Comparison of ENCODE assay signal across 10 mouse cellular contexts in the genomic region with DNA sequence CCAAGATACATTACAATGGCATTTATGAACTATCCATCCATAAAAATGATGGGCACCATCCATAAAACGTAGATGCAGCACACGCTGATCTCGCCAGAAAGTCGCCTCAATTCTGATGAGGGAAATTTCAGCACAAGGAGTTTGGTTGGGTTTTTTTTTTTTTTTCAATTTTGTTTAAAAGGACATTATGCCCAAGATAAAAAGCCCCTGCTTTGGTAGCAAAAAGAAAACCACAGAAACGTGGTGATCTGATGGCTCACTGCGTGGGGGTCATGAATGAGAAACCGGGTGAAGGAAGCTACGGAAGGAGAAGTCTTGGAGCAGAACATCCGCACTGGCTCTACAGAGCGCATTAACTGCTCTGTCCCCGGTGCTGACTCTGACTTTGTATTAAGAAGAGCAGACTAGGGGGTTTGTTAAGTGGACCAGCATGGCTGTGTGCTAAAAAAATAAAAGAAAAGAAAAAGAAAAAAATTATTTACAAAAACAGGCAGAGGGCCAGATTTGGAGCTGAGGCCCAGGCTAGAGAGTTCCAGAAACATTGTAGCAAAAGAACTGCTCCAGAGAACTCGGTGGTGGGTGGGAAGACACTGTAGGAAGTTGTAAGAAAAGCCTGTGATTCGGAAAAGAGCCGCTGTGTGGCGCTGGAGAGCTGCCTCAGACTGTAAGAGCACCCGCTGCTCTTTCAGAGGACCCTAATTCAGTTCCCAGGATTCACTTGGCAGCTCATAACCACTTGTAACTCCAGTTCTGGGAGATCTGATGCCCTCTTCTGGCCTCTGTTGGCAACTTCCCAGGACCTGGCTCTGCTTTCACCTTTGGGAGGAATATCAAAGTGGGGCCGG. TPM values are rescaled to one million over a fixed set of nuclear protein-coding genes. Genes with fewer than 3 reads are reported as not detected.
DNase-seq lines count a peak whose midpoint lies in the region; ATAC-seq and TF ChIP-seq lines count a peak whose summit lies in the region.
"Had no signal": no experiment of that assay in that cellular context is flagged by ENCODE, and none has a peak within 500 bp of the region (broad histone marks: within the 10 kb centered on the region; RNA-seq: fewer than 3 reads in every experiment).

No protein-coding gene starts in this region.

- H3K27me3 ChIP-seq in forebrain, postnatal 0 days (ENCODE audit: insufficient read depth, low read length), result no peaks in the 10 kb centered on the region
- H3K27me3 ChIP-seq in forebrain, embryonic 12.5 days, result peaks cover 30% of the 10 kb centered on the region
- H3K27me3 ChIP-seq in midbrain, embryonic 11.5 days (ENCODE audit: control insufficient read depth, insufficient read depth, low read length), result peaks cover 15% of the 10 kb centered on the region
- H3K27me3 ChIP-seq in midbrain, embryonic 13.5 days, result peaks cover 30% of the 10 kb centered on the region
- H3K27me3 ChIP-seq in embryonic facial prominence, embryonic 10.5 days (replicated peaks; ENCODE audit: low read depth, poor library complexity, severe bottlenecking), result peaks cover 45% of the 10 kb centered on the region
- H3K27me3 ChIP-seq in splenic B cell, adult 2 months (ENCODE audit: control insufficient read depth, insufficient read depth, low read length, poor library complexity, severe bottlenecking), result no peaks in the 10 kb centered on the region

- H3K36me3 ChIP-seq in forebrain, postnatal 0 days (ENCODE audit: insufficient read depth), result no peaks in the 10 kb centered on the region
- no peaks in the 10 kb centered on the region for H3K36me3 ChIP-seq in forebrain, embryonic 12.5 days (replicated peaks)
- H3K36me3 ChIP-seq in midbrain, embryonic 11.5 days (ENCODE audit: control insufficient read depth, insufficient read depth, low read length), result no peaks in the 10 kb centered on the region
- no peaks in the 10 kb centered on the region for H3K36me3 ChIP-seq in midbrain, embryonic 13.5 days
- no peaks in the 10 kb centered on the region for H3K36me3 ChIP-seq in embryonic facial prominence, embryonic 10.5 days (replicated peaks)
- no peaks in the 10 kb centered on the region; the same call in 1 of the 2 replicates for H3K36me3 ChIP-seq in splenic B cell, adult 2 months (ENCODE audit: control insufficient read depth, insufficient read depth, low read length, poor library complexity, severe bottlenecking)
- H3K36me3 ChIP-seq: heart, embryonic 13.5 days had no signal

- ATAC-seq in forebrain, postnatal 0 days, result no peak
- no peak for ATAC-seq in forebrain, embryonic 12.5 days (ENCODE audit: low FRiP score)
- ATAC-seq in midbrain, embryonic 11.5 days (ENCODE audit: low FRiP score), result no peak
- no peak for ATAC-seq in midbrain, embryonic 13.5 days
- ATAC-seq: Patski had no signal

- no peak overlapping the region for H3K4me2 ChIP-seq in forebrain, postnatal 0 days (ENCODE audit: low read depth)
- H3K4me2 ChIP-seq in forebrain, embryonic 12.5 days, result no peak overlapping the region
- H3K4me2 ChIP-seq in midbrain, embryonic 11.5 days, result no peak overlapping the region
- no peak overlapping the region for H3K4me2 ChIP-seq in midbrain, embryonic 13.5 days (replicated peaks)
- H3K4me2 ChIP-seq: heart, embryonic 13.5 days had no signal

- TF ChIP-seq CTCF in forebrain, postnatal 0 days (IDR thresholded peaks at IDR 0.05; ENCODE audit: low read depth), result peak; percentile 35; the same call in 1 of the 2 replicates

- H3K4me3 ChIP-seq in forebrain, postnatal 0 days (ENCODE audit: low read depth, low read length), result no peak overlapping the region
- no peak overlapping the region for H3K4me3 ChIP-seq in forebrain, embryonic 12.5 days (replicated peaks)
- H3K4me3 ChIP-seq in midbrain, embryonic 11.5 days (ENCODE audit: low read depth, low read length), result no peak overlapping the region
- no peak overlapping the region for H3K4me3 ChIP-seq in midbrain, embryonic 13.5 days (replicated peaks)
- no peak overlapping the region for H3K4me3 ChIP-seq in embryonic facial prominence, embryonic 10.5 days
- H3K4me3 ChIP-seq: heart, embryonic 13.5 days had no signal

- no peaks in the 10 kb centered on the region for H3K9me3 ChIP-seq in forebrain, postnatal 0 days (ENCODE audit: low read length)
- no peaks in the 10 kb centered on the region for H3K9me3 ChIP-seq in forebrain, embryonic 12.5 days
- no peaks in the 10 kb centered on the region for H3K9me3 ChIP-seq in midbrain, embryonic 11.5 days (ENCODE audit: control insufficient read depth, low read length)
- no peaks in the 10 kb centered on the region for H3K9me3 ChIP-seq in midbrain, embryonic 13.5 days
- H3K9me3 ChIP-seq in embryonic facial prominence, embryonic 10.5 days, result no peaks in the 10 kb centered on the region
- H3K9me3 ChIP-seq: heart, embryonic 13.5 days had no signal

- H3K27ac ChIP-seq in forebrain, postnatal 0 days (ENCODE audit: low read depth, low read length), result no peak overlapping the region
- no peak overlapping the region for H3K27ac ChIP-seq in forebrain, embryonic 12.5 days
- H3K27ac ChIP-seq in midbrain, embryonic 11.5 days (ENCODE audit: low read depth, low read length), result no peak overlapping the region
- no peak overlapping the region for H3K27ac ChIP-seq in midbrain, embryonic 13.5 days
- no peak overlapping the region for H3K27ac ChIP-seq in embryonic facial prominence, embryonic 10.5 days (replicated peaks)
- H3K27ac ChIP-seq: heart, embryonic 13.5 days had no signal

- WGBS in forebrain, postnatal 0 days, result 64% methylated on average over 17 of the region's 17 CpGs
- WGBS in forebrain, embryonic 12.5 days, result 62% methylated on average over 17 of the region's 17 CpGs
- 63% methylated on average over 17 of the region's 17 CpGs for WGBS in midbrain, embryonic 11.5 days
- 63% methylated on average over 17 of the region's 17 CpGs for WGBS in midbrain, embryonic 13.5 days
- WGBS in embryonic facial prominence, embryonic 10.5 days, result 62% methylated on average over 17 of the region's 17 CpGs

- peak; percentile 29 for DNase-seq in forebrain, postnatal 0 days
- peak; percentile 93 for DNase-seq in midbrain, embryonic 11.5 days (ENCODE audit: low spot score, missing footprints)
- peak; percentile 46 for DNase-seq in embryonic facial prominence, embryonic 10.5 days (ENCODE audit: low spot score)
- DNase-seq in splenic B cell, adult 2 months (ENCODE audit: low read depth, low spot score), result peak; percentile 62
- no peak for DNase-seq in cerebellum, postnatal 4 days (ENCODE audit: low spot score in 2 of 2)
- no peak for DNase-seq in frontal cortex, postnatal 25 days (ENCODE audit: low spot score in 2 of 2)

- no peak overlapping the region for H3K9ac ChIP-seq in forebrain, postnatal 0 days
- H3K9ac ChIP-seq in forebrain, embryonic 12.5 days, result no peak overlapping the region
- no peak overlapping the region for H3K9ac ChIP-seq in midbrain, embryonic 11.5 days (ENCODE audit: low read length)
- H3K9ac ChIP-seq in midbrain, embryonic 13.5 days (replicated peaks), result no peak overlapping the region
- H3K9ac ChIP-seq: heart, embryonic 13.5 days had no signal

- H3K4me1 ChIP-seq in forebrain, postnatal 0 days (ENCODE audit: insufficient read depth), result no peaks in the 10 kb centered on the region; the same call in 1 of the 2 replicates
- peaks cover 12% of the 10 kb centered on the region for H3K4me1 ChIP-seq in forebrain, embryonic 12.5 days
- 0 out of 2 replicates have a peak, but pooled peaks cover 3% of the 10 kb centered on the region for H3K4me1 ChIP-seq in midbrain, embryonic 11.5 days (ENCODE audit: control insufficient read depth, insufficient read depth, low read length)
- H3K4me1 ChIP-seq in midbrain, embryonic 13.5 days (replicated peaks), result peaks cover 14% of the 10 kb centered on the region; the same call in 1 of the 2 replicates
- peaks cover 15% of the 10 kb centered on the region for H3K4me1 ChIP-seq in embryonic facial prominence, embryonic 10.5 days

RNA-seq across cellular contexts. Expression of gene Trpm2, which starts 1.6 kb away (rescaled TPM):
- total RNA-seq in forebrain, postnatal 0 days (2014; rRNA removed), result 5.5 and 8.7 TPM in 2 replicates
- polyA plus RNA-seq in forebrain, postnatal 0 days (2015; fragmentation: Nextera tagmentation; extraction: Ambion mirVana), result 2.4 and 4.5 TPM in 2 replicates
- polyA plus RNA-seq in forebrain, embryonic 12.5 days (2016; fragmentation: Nextera tagmentation; extraction: Ambion mirVana), result 0.62 and 1.1 TPM in 2 replicates
- polyA plus RNA-seq in midbrain, embryonic 11.5 days (2014; fragmentation: Nextera tagmentation; extraction: Ambion mirVana), result 0.75 and 1.5 TPM in 2 replicates
- 2.7 and 3.3 TPM in 2 replicates for polyA plus RNA-seq in midbrain, embryonic 13.5 days (2015; fragmentation: Nextera tagmentation; extraction: Ambion mirVana)
- 0.54 and 0.85 TPM in 2 replicates for polyA plus RNA-seq in embryonic facial prominence, embryonic 10.5 days (2016; fragmentation: Nextera tagmentation; extraction: Ambion mirVana)

RNA-seq across cellular contexts. Expression of gene 1810043G02Rik, which starts 6.4 kb away (rescaled TPM):
- 46.5 and 50.4 TPM in 2 replicates for total RNA-seq in forebrain, postnatal 0 days (2014; rRNA removed)
- 54.5 and 56.8 TPM in 2 replicates for polyA plus RNA-seq in forebrain, postnatal 0 days (2015; fragmentation: Nextera tagmentation; extraction: Ambion mirVana)
- 28.1 and 32.2 TPM in 2 replicates for polyA plus RNA-seq in forebrain, embryonic 12.5 days (2016; fragmentation: Nextera tagmentation; extraction: Ambion mirVana)
- polyA plus RNA-seq in midbrain, embryonic 11.5 days (2014; fragmentation: Nextera tagmentation; extraction: Ambion mirVana), result 32.3 and 36.5 TPM in 2 replicates
- polyA plus RNA-seq in midbrain, embryonic 13.5 days (2015; fragmentation: Nextera tagmentation; extraction: Ambion mirVana), result 32.4 and 36.8 TPM in 2 replicates
- polyA plus RNA-seq in embryonic facial prominence, embryonic 10.5 days (2016; fragmentation: Nextera tagmentation; extraction: Ambion mirVana), result 31.0 and 33.7 TPM in 2 replicates

RNA-seq across cellular contexts. Expression of gene Pfkl, which starts 38.0 kb away (rescaled TPM):
- total RNA-seq in forebrain, postnatal 0 days (2014; rRNA removed), result 85.6 and 112 TPM in 2 replicates
- polyA plus RNA-seq in forebrain, postnatal 0 days (2015; fragmentation: Nextera tagmentation; extraction: Ambion mirVana), result 57.3 and 72.9 TPM in 2 replicates
- polyA plus RNA-seq in forebrain, embryonic 12.5 days (2016; fragmentation: Nextera tagmentation; extraction: Ambion mirVana), result 134 and 135 TPM in 2 replicates
- polyA plus RNA-seq in midbrain, embryonic 11.5 days (2014; fragmentation: Nextera tagmentation; extraction: Ambion mirVana), result 96.9 and 103 TPM in 2 replicates
- polyA plus RNA-seq in midbrain, embryonic 13.5 days (2015; fragmentation: Nextera tagmentation; extraction: Ambion mirVana), result 96.9 and 106 TPM in 2 replicates
- polyA plus RNA-seq in embryonic facial prominence, embryonic 10.5 days (2016; fragmentation: Nextera tagmentation; extraction: Ambion mirVana), result 234 and 275 TPM in 2 replicates

Comparison
In these comparisons a context has a peak if more than half of its experiments do, and no peak if none do; other contexts are left out.
1. DNase-seq: peak in forebrain, postnatal 0 days (single experiment), midbrain, embryonic 11.5 days (single experiment), embryonic facial prominence, embryonic 10.5 days (single experiment) and splenic B cell, adult 2 months (single experiment); none in cerebellum, postnatal 4 days (0 of 2) and frontal cortex, postnatal 25 days (0 of 2).